ENCODE assay signal across 8 mouse cellular contexts in the genomic region with DNA sequence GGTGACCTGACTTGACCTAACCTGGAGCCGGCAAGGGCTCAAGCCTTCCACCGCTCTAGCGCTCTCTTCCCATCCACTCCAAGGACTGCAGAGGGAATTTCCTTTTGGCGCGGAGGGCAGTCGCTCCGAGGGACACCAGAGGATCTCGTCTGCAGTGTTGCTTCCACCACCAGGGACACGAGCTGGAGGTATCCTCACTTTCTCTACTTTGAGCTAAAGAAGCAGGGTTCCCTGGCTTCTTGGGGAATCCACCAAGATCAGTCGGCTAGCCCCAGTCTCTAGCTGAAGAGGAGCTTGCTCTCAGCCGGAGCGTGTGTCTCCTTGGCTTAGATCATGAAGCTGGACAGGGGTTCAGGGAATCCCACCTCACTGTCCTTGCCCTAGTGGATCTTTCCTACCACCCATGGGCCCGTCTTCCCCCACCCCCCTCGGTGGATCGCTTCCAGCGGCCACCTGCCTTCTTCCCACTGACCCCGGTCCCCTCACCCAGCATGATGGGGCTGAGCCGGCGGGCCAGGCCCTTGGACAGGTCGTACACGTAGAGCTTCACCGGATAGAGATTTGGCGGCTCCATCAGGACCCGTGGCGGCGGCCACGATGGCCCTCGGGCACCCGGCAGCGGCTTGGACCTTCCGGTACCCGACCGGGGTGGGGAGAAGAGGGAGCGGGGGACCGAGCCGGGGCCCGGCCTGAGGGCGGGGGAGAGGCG. TPM values are rescaled to one million over a fixed set of nuclear protein-coding genes. Genes with fewer than 3 reads are reported as not detected.
DNase-seq lines count a peak whose midpoint lies in the region; ATAC-seq and TF ChIP-seq lines count a peak whose summit lies in the region.

No protein-coding gene starts in this region.

- peak overlapping the region; percentile 97 for H3K4me2 ChIP-seq in forebrain, embryonic 13.5 days
- peak overlapping the region; percentile 94 for H3K4me2 ChIP-seq in hindbrain, embryonic 15.5 days

- peaks cover 1% of the 10 kb centered on the region; the same call in 1 of the 2 replicates for H3K4me1 ChIP-seq in heart, adult 2 months (ENCODE audit: control insufficient read depth, insufficient read depth, low read length)
- H3K4me1 ChIP-seq in forebrain, embryonic 13.5 days, result peaks cover 29% of the 10 kb centered on the region
- H3K4me1 ChIP-seq in hindbrain, embryonic 15.5 days (replicated peaks), result peaks cover 30% of the 10 kb centered on the region

- TF ChIP-seq EP300 in heart, adult 2 months (IDR thresholded peaks at IDR 0.05; ENCODE audit: insufficient read depth, low read depth, low read length), result no peak

- DNase-seq in heart, adult 2 months, result peak; percentile 36 to 40
- DNase-seq in heart, adult 11 months, result no peak
- peak; percentile 35 for DNase-seq in c-Kit-negative CD71-positive TER-119-positive erythroid progenitor cells, embryonic 14.5 days (ENCODE audit: low read depth, low spot score)
- DNase-seq in left cerebral cortex, postnatal 4 days, result peak; percentile 62
- DNase-seq in mesoderm, embryonic 11.5 days (ENCODE audit: low read depth, low spot score), result peak; percentile 39
- DNase-seq in spleen, postnatal 10 days (ENCODE audit: low spot score in 2 of 2), result peak; percentile 46 to 60

- no peaks in the 10 kb centered on the region; the same call in 1 of the 2 replicates for H3K36me3 ChIP-seq in heart, adult 2 months (ENCODE audit: control insufficient read depth, insufficient read depth, low read length)
- H3K36me3 ChIP-seq in forebrain, embryonic 13.5 days (ENCODE audit: poor library complexity, severe bottlenecking), result peaks cover 19% of the 10 kb centered on the region
- H3K36me3 ChIP-seq in hindbrain, embryonic 15.5 days, result peaks cover 13% of the 10 kb centered on the region

- peak overlapping the region; percentile 74 for H3K27ac ChIP-seq in heart, adult 2 months
- H3K27ac ChIP-seq in forebrain, embryonic 13.5 days, result peak overlapping the region; percentile 77
- H3K27ac ChIP-seq in hindbrain, embryonic 15.5 days (replicated peaks), result peak overlapping the region; percentile 84

- TF ChIP-seq POLR2A in heart, adult 2 months (IDR thresholded peaks at IDR 0.05; ENCODE audit: insufficient read depth, low read depth, low read length), result no peak

- WGBS in heart, adult 2 months, result 1% methylated on average over 39 of the region's 39 CpGs
- whole genome bisulfite sequencing in forebrain, embryonic 13.5 days, result under 1% methylated on average over 39 of the region's 39 CpGs
- under 1% methylated on average over 35 of the region's 39 CpGs for WGBS in hindbrain, embryonic 15.5 days

- ATAC-seq in forebrain, embryonic 13.5 days, result peak; percentile 42; the same call in 1 of the 2 replicates
- peak; percentile 14 for ATAC-seq in hindbrain, embryonic 15.5 days (ENCODE audit: low FRiP score, low read depth)

- no peaks in the 10 kb centered on the region; the same call in 1 of the 2 replicates for H3K79me2 ChIP-seq in heart, adult 2 months (replicated peaks; ENCODE audit: control insufficient read depth, insufficient read depth, low read length)

- H3K9me3 ChIP-seq in forebrain, embryonic 13.5 days (replicated peaks), result no peaks in the 10 kb centered on the region
- no peaks in the 10 kb centered on the region for H3K9me3 ChIP-seq in hindbrain, embryonic 15.5 days

- H3K9ac ChIP-seq in heart, adult 2 months (ENCODE audit: low read depth, low read length), result peak overlapping the region; percentile 78
- peak overlapping the region; percentile 92 for H3K9ac ChIP-seq in forebrain, embryonic 13.5 days
- H3K9ac ChIP-seq in hindbrain, embryonic 15.5 days, result peak overlapping the region; percentile 83

- 0 out of 2 replicates have a peak, but pooled peaks have one; percentile 14 for TF ChIP-seq CTCF in heart, adult 2 months (IDR thresholded peaks at IDR 0.05)

- H3K27me3 ChIP-seq in heart, adult 2 months (ENCODE audit: control insufficient read depth, insufficient read depth, low read length), result no peaks in the 10 kb centered on the region
- H3K27me3 ChIP-seq in forebrain, embryonic 13.5 days, result no peaks in the 10 kb centered on the region
- H3K27me3 ChIP-seq in hindbrain, embryonic 15.5 days, result no peaks in the 10 kb centered on the region

- intact Hi-C loops in heart, adult 2 months (cut with DNase I), result no loop called here
- intact Hi-C loops in left cerebral cortex, postnatal 4 days (cut with DNase I), result no loop called here

- H3K4me3 ChIP-seq in heart, adult 2 months, result peak overlapping the region; percentile 68
- H3K4me3 ChIP-seq in forebrain, embryonic 13.5 days, result peak overlapping the region; percentile 89
- H3K4me3 ChIP-seq in hindbrain, embryonic 15.5 days, result peak overlapping the region; percentile 77

RNA-seq across cellular contexts. Expression of a gene that starts 18.1 kb away (rescaled TPM):
- total RNA-seq in heart, adult 2 months (2021), result 10 to 100 TPM; 21.4 to 27.7 TPM
- polyA plus RNA-seq in heart, adult 2 months (2012; rRNA removed), result 20.1 and 23.1 TPM in 2 replicates
- polyA plus RNA-seq in forebrain, embryonic 13.5 days (2015; fragmentation: Nextera tagmentation; extraction: Ambion mirVana), result 36.7 and 38.4 TPM in 2 replicates
- polyA plus RNA-seq in hindbrain, embryonic 15.5 days (2015; fragmentation: Nextera tagmentation; extraction: Ambion mirVana), result 52.6 and 55.1 TPM in 2 replicates
- 10 to 100 TPM; 64.8 to 72.7 TPM for total RNA-seq in left cerebral cortex, postnatal 4 days (2021)

RNA-seq across cellular contexts. Expression of a gene that starts 27.9 kb away (rescaled TPM):
- 10 to 100 TPM; 18.9 to 24.3 TPM for total RNA-seq in heart, adult 2 months (2021)
- polyA plus RNA-seq in heart, adult 2 months (2012; rRNA removed), result 18.6 and 20.3 TPM in 2 replicates
- 59.9 and 65.3 TPM in 2 replicates for polyA plus RNA-seq in forebrain, embryonic 13.5 days (2015; fragmentation: Nextera tagmentation; extraction: Ambion mirVana)
- polyA plus RNA-seq in hindbrain, embryonic 15.5 days (2015; fragmentation: Nextera tagmentation; extraction: Ambion mirVana), result 40.8 and 43.4 TPM in 2 replicates
- 10 to 100 TPM; 28.3 to 28.7 TPM for total RNA-seq in left cerebral cortex, postnatal 4 days (2021)

RNA-seq across cellular contexts. Expression of a gene that starts 31.9 kb away (rescaled TPM):
- 10 to 100 TPM; 49.5 to 52.7 TPM for total RNA-seq in heart, adult 2 months (2021)
- 49.5 and 66.6 TPM in 2 replicates for polyA plus RNA-seq in heart, adult 2 months (2012; rRNA removed)
- polyA plus RNA-seq in forebrain, embryonic 13.5 days (2015; fragmentation: Nextera tagmentation; extraction: Ambion mirVana), result 270 and 290 TPM in 2 replicates
- polyA plus RNA-seq in hindbrain, embryonic 15.5 days (2015; fragmentation: Nextera tagmentation; extraction: Ambion mirVana), result 237 and 238 TPM in 2 replicates
- total RNA-seq in left cerebral cortex, postnatal 4 days (2021), result 100 to 1,000 TPM; 123 to 130 TPM

RNA-seq across cellular contexts. Expression of a gene that starts 35.2 kb away (rescaled TPM):
- not detected for total RNA-seq in heart, adult 2 months (2021)
- polyA plus RNA-seq in heart, adult 2 months (2012; rRNA removed), result not detected in 2 replicates
- polyA plus RNA-seq in forebrain, embryonic 13.5 days (2015; fragmentation: Nextera tagmentation; extraction: Ambion mirVana), result not detected in 2 replicates
- not detected in 2 replicates for polyA plus RNA-seq in hindbrain, embryonic 15.5 days (2015; fragmentation: Nextera tagmentation; extraction: Ambion mirVana)
- not detected for total RNA-seq in left cerebral cortex, postnatal 4 days (2021)

RNA-seq across cellular contexts. Expression of a gene that starts 43.4 kb away (rescaled TPM):
- not detected for total RNA-seq in heart, adult 2 months (2021)
- polyA plus RNA-seq in heart, adult 2 months (2012; rRNA removed), result not detected in 2 replicates
- polyA plus RNA-seq in forebrain, embryonic 13.5 days (2015; fragmentation: Nextera tagmentation; extraction: Ambion mirVana), result not detected in 2 replicates
- polyA plus RNA-seq in hindbrain, embryonic 15.5 days (2015; fragmentation: Nextera tagmentation; extraction: Ambion mirVana), result not detected in 2 replicates
- not detected for total RNA-seq in left cerebral cortex, postnatal 4 days (2021)
